Mouse (Mus musculus) brain, embryonic 18.5 days (tissue): ENCODE measurements around the gene Dazap1.

Experiments used
- DNase-seq: peaks from one replicate; pipeline ENCODE4 v3.0.0-alpha.2; 2012; ENCODE audit warnings: low read depth, low spot score

Dazap1 gene

DNA sequence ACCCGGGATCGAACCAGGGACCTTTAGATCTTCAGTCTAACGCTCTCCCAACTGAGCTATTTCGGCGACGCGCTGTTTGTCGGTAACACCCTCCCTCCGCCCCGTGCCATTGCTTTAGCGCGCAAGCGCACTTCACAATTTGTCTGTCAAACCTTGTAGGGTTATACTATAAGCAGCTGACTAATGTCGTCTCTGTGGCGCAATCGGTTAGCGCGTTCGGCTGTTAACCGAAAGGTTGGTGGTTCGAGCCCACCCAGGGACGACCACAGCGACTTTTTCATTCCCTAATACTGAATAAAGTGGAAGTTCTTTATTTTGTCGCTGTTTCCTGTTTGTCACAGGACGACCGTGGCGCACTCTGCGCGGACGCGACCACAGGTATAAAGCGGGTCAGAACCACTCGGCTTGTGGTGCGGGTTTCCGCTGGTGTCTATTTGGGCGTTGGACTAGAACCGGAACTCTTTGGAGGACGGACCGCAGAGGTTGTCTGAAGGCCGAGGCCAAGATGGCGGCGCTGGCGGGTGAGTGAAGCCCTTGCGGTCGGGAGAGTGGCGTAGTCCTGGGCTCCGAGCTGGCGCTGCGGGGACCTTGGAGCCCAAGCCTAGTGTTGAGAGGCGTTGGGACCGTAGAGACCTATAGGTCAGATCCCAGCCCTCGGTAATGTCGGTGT is 12.2 kb upstream of the Dazap1 start, which contains the start of gene Ndufs7:
TSS of gene Ndufs7 (plus strand) at position 151 of the 670 bp plus-strand sequence.
- DNase-seq: peak; percentile 94

GRCm38 (mm10) chr10:80250059-80250458 is 11.2 kb upstream of the Dazap1 start:
- DNase-seq: no peak

DNA sequence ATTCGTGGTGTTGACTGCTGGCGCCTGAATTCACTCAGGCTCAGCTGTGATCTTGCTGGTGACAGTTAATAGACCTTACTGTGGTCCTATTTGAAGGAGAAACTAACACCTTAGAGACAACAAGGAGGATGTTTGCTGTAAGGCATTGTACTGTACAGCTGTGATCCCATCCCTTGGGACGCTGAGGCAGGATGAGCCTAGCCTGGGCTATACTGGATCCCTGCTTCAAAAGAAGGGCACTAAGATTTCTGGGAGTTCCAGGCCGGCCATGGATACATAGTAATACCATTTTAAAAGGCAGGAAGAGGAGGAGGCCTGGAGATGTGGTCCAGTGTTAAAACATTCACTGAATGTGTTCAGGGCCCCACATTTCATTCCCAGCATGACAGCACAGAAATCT is 10.7 kb upstream of the Dazap1 start:
- DNase-seq: no peak

DNA sequence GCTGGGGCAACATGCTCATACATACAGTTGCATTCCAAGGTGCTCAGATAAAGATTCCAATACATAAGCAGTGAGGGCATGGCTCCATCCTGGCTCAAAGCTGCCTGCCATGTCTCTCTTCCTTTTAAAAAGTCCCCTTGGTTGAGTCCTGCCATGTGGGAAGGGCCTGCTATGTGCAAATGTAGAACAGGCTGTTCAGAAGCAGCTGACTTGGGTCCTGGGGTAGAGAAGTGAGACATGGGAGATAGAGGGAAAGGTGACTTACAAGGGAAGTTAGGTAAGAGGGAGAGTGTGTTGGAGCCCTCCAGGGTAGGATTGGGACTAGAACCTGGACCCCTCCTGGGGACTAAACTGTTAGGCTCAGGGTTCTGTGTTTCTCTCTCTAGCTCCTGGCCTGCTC is 9.3 kb upstream of the Dazap1 start:
- no peak for DNase-seq

GRCm38 (mm10) chr10:80252493-80253274 is 8.6 kb upstream of the Dazap1 start:
- no peak for DNase-seq

DNA sequence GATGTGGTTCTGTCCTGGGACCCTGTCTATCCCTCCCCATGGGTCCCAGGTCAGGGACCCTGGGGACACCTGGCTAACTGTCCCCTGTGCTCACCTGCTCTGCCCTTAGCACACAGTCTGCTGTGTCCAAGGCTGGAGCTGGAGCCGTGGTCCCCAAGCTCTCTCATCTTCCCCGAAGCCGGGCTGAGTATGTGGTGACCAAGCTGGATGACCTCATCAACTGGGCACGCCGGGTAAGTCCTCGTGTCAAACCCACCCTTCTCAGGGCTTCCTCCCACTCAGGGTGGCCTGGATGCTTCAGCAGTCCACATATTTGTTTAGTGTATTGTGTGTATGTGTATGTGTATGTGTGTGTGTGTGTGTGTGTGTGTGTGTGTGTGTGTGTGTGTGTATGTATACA is 7.7 kb upstream of the Dazap1 start:
- DNase-seq: no peak

GRCm38 (mm10) chr10:80254331-80255297 is 6.7 kb upstream of the Dazap1 start:
- no peak for DNase-seq

GRCm38 (mm10) chr10:80255881-80256535 is 5.3 kb upstream of the Dazap1 start:
- DNase-seq: no peak

GRCm38 (mm10) chr10:80257936-80258335 is 3.4 kb upstream of the Dazap1 start:
- no peak for DNase-seq

GRCm38 (mm10) chr10:80258752-80259462 is 2.4 kb upstream of the Dazap1 start:
- DNase-seq: no peak

GRCm38 (mm10) chr10:80259463-80259805 is 1.9 kb upstream of the Dazap1 start:
- DNase-seq: no peak

DNA sequence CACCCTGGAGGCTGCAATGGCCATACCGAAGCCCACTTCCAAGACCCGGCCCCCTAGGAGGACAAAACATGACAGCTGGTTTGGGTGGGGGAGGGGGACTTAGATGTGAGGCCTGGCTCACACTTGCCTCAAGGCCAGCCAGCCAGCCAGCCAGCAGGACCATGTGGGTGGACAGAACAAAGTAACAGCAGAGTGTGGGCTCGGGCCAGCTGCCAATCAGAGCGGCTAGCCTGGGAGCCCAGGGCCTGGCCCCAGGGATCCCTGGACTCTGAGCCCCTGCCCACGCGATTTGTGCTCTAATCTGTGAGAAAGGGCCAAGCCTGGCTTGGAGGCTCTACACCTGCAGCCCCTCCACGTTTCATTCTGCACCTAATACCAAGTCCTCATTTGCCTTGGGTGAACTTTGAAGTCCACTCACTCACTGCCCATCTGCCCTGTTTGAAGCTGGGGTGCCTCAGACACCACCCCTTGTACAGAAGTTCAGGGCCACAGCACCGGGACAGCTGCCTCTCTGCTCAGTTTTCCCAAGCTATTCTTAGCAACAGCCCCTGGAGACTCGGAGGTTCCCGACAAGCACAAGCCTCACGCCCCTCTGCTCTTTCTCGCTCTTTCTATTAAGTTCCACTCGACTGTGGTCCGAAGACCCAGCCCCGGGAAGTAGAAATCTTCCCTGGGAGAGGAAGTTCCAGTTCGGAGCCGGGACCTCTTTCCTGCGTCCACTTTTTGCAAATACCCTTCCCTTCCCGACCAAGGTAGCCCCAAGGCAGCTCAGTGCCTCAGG is 1.2 kb upstream of the Dazap1 start:
- DNase-seq: no peak

GRCm38 (mm10) chr10:80261585-80261968 is 291 bp downstream of the Dazap1 start:
- no peak for DNase-seq

DNA sequence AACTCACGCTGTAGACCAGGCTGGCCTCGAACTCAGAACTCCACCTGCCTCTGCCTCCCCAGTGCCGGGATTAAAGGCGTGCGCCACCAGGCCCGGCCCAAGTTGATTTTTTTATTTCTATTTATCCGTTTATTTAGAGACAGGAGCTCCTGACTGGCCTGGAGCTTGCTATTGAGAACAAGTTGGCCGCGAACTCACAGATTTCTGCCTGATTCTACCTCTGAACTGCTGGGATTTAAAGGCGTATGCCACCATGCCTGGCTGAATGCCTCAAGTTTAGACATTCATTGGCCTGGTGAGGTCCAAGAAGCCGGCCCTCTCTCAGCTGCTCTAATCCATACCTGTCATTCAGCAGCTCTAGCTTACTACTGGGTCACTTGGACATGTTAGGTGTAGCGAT is 883 bp downstream of the Dazap1 start:
- no peak for DNase-seq

- DNase-seq: no peak
Observed at GRCm38 (mm10) chr10:80262776-80263365, 1.6 kb downstream of the Dazap1 start.

DNA sequence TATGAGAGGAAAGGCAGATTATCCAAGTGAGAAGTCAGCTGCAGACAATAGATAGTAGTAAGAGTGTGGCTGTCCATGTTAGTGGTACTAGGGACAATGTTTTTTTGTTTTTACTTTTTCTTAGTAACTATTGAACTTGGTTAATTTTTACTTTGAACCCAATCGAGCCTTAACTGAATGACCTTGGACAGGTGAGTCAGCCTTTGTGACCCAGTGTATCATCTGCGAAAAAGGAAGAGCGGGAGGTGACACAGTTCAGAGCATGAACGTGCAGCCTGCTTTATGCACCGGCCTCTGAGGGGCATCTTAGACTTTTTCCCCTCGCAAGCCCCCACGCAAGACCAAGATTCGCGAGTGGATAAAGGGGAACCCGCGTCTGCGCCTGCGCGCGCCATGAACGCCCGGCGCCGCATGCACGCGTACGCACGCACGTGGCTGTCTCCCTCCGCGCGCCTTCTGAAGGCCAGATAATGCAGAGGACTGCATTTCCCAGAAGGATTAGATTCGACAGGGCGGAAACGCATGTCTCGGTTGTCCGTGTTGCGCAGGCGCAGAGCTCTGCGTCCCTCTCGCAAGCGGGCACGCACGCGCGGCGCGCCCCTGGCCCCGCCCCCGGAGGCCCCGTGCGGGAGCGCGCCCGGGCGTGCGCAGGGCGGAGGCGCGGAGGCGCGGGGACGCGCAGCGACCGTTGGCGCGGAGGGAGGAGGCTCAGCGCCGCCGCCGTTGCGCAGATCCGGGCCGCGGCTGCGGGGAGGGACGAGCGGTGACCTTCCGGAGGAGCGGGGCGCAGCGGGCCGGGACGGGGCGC is 3.3 kb downstream of the Dazap1 start:
- peak; percentile 97 for DNase-seq

DNA sequence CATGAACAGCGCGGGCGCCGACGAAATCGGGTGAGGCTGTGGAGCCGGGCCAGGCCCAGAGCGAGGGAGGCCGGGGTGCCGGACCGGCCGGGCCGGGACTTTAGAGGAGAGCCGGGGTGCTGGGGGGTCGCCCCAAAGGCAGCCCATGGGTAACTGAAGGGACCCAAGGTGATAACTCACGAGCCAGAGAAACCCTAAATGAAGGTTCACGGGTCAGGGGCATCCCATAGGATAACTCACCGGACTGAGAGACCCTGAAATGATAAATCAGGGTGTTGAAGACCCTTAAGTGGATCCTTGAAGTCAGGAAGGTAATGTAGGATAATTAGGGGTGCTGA is 3.8 kb downstream of the Dazap1 start:
- no peak for DNase-seq

DNA sequence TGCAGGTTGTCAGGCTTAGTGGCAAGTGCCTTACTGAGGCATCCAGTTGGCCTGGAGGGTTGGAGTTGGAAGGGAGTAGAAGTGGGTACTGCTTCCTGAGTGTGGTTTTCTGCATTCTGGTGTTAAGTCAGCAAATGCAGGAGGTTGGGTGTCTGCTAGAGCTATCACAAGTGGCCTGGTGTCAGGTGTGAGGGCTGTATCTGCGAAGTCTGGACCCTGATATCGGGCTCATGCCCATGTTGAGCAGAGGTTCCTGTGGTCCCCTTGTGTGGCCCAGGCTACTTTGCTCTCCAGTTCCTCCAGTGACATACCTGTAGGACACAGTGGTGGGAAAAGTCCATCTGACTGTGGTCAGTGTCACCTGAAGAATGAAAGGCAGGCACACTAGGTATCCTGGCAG is 8.8 kb downstream of the Dazap1 start:
- DNase-seq: no peak

GRCm38 (mm10) chr10:80270734-80271181 is 9.5 kb downstream of the Dazap1 start:
- DNase-seq: no peak
